Mouse (Mus musculus): ENCODE results near the gene Atp1a3. TPM values are rescaled to one million over a fixed set of nuclear protein-coding genes. Genes with fewer than 3 reads are reported as not detected.
"Not testable (repeated sequence)": the region's sequence is repeated elsewhere in the genome, so short reads cannot be mapped to it uniquely, and the experiment has no call there.

Gene Atp1a3
- 1,000 to 10,000 TPM; 2,163 to 2,251 (median 2,216) TPM for total RNA-seq (2022)

- peak; percentile 70 to 77 for DNase-seq (ENCODE audit: low spot score in 2 of 2)
Measured at GRCm38 (mm10) chr7:25005421-25006065, at the start of gene Atp1a3. TSS of gene Atp1a3 (minus strand) at chr7:25005958.

GRCm38 (mm10) chr7:25052587-25052986 is 46.8 kb upstream of the Atp1a3 start:
- DNase-seq (ENCODE audit: low spot score in 2 of 2): no peak

- no peak for DNase-seq (ENCODE audit: low spot score in 2 of 2)
Measured at GRCm38 (mm10) chr7:25049295-25049930, 43.7 kb upstream of the Atp1a3 start.

- DNase-seq (ENCODE audit: low spot score in 2 of 2): peak; percentile 66 to 72
Measured at GRCm38 (mm10) chr7:25047363-25047762, 41.6 kb upstream of the Atp1a3 start.

GRCm38 (mm10) chr7:25044599-25044998 is 38.8 kb upstream of the Atp1a3 start:
- DNase-seq (ENCODE audit: low spot score in 2 of 2): not testable (repeated sequence)

GRCm38 (mm10) chr7:25041921-25042320 is 36.2 kb upstream of the Atp1a3 start:
- DNase-seq (ENCODE audit: low spot score in 2 of 2): no peak

- DNase-seq (ENCODE audit: low spot score in 2 of 2): peak; percentile 70 to 84
Measured at GRCm38 (mm10) chr7:25035916-25036315, 30.2 kb upstream of the Atp1a3 start.

GRCm38 (mm10) chr7:25034796-25035195 is 29.0 kb upstream of the Atp1a3 start:
- peak; percentile 55 to 62 for DNase-seq (ENCODE audit: low spot score in 2 of 2)

- no peak for DNase-seq (ENCODE audit: low spot score in 2 of 2)
Measured at GRCm38 (mm10) chr7:25031528-25031927, 25.8 kb upstream of the Atp1a3 start.

- DNase-seq (ENCODE audit: low spot score in 2 of 2): peak in 1 of 2 experiments; percentile 81
Measured at GRCm38 (mm10) chr7:25030032-25030753, 24.4 kb upstream of the Atp1a3 start.

- DNase-seq (ENCODE audit: low spot score in 2 of 2): no peak
Measured at GRCm38 (mm10) chr7:25026452-25026851, 20.7 kb upstream of the Atp1a3 start.

GRCm38 (mm10) chr7:25025855-25026439 is 20.2 kb upstream of the Atp1a3 start:
- DNase-seq (ENCODE audit: low spot score in 2 of 2): no peak

- DNase-seq (ENCODE audit: low spot score in 2 of 2): no peak
Measured at GRCm38 (mm10) chr7:25011592-25011991, 5.8 kb upstream of the Atp1a3 start.

- DNase-seq (ENCODE audit: low spot score in 2 of 2): peak in 1 of 2 experiments; percentile 67
Measured at GRCm38 (mm10) chr7:25010090-25010913, 4.5 kb upstream of the Atp1a3 start.

GRCm38 (mm10) chr7:25009099-25009700 is 3.4 kb upstream of the Atp1a3 start:
- peak; percentile 68 to 73 for DNase-seq (ENCODE audit: low spot score in 2 of 2)

GRCm38 (mm10) chr7:25008635-25009034 is 2.9 kb upstream of the Atp1a3 start:
- peak in 1 of 2 experiments; percentile 31 for DNase-seq (ENCODE audit: low spot score in 2 of 2)

GRCm38 (mm10) chr7:25007609-25008374 is 2.0 kb upstream of the Atp1a3 start:
- peak; percentile 62 to 78 for DNase-seq (ENCODE audit: low spot score in 2 of 2)

- DNase-seq (ENCODE audit: low spot score in 2 of 2): peak in 1 of 2 experiments; percentile 54
Measured at GRCm38 (mm10) chr7:25006586-25007364, 1.0 kb upstream of the Atp1a3 start.

GRCm38 (mm10) chr7:25006171-25006570 is 413 bp upstream of the Atp1a3 start:
- DNase-seq (ENCODE audit: low spot score in 2 of 2): no peak
